Mouse (Mus musculus) gastrocnemius, postnatal 14 days (tissue): ENCODE measurements around the gene Twist2. TPM values are rescaled to one million over a fixed set of nuclear protein-coding genes. Genes with fewer than 3 reads are reported as not detected.

Experiments used
- DNase-seq: peaks from one replicate; pipeline ENCODE4 v3.0.0; 2021; ENCODE audit warnings: mixed read lengths
- intact Hi-C: fragments of 180-260 bp; cut with DNase I; formaldehyde crosslinking; loops from one replicate; pipeline ENCODE4 v1.15.1; 2025; ENCODE audit warnings: low total_unique reads
- total RNA-seq, 2 experiments: library from RNA; stranded (reverse); gene quantifications; 2 replicates each; pipeline ENCODE4 v1.2.3; 2021

Twist2 gene
- total RNA-seq, 2 experiments from 2014 or later: 2.0 to 2.5 TPM

- DNase-seq: no peak
- intact Hi-C loops: no loop called here
Measured at GRCm38 (mm10) chr1:91802406-91803121, 1.3 kb downstream of the Twist2 start.

GRCm38 (mm10) chr1:91803416-91803815 lies 2.2 kb downstream of the Twist2 start:
- no peak for DNase-seq
- intact Hi-C loops: no loop called here

- no peak for DNase-seq
- intact Hi-C loops: no loop called here
Measured at GRCm38 (mm10) chr1:91816067-91816466, 14.8 kb downstream of the Twist2 start.

GRCm38 (mm10) chr1:91816571-91816970 lies 15.3 kb downstream of the Twist2 start:
- intact Hi-C loops: no loop called here
- DNase-seq: peak; percentile 36

- intact Hi-C loops: no loop called here
- DNase-seq: peak; percentile 45
Measured at GRCm38 (mm10) chr1:91819237-91819636, 18.0 kb downstream of the Twist2 start.

- intact Hi-C loops: no loop called here
- no peak for DNase-seq
Measured at GRCm38 (mm10) chr1:91820531-91820930, 19.3 kb downstream of the Twist2 start.

- DNase-seq: no peak
- intact Hi-C loops: no loop called here
Measured at GRCm38 (mm10) chr1:91822316-91822824, 21.1 kb downstream of the Twist2 start.

- intact Hi-C loops: no loop called here
- peak; percentile 23 for DNase-seq
Measured at GRCm38 (mm10) chr1:91823530-91823929, 22.3 kb downstream of the Twist2 start.

GRCm38 (mm10) chr1:91823951-91824350 lies 22.7 kb downstream of the Twist2 start:
- DNase-seq: no peak
- intact Hi-C loops: no loop called here

GRCm38 (mm10) chr1:91825261-91825660 lies 24.0 kb downstream of the Twist2 start:
- intact Hi-C loops: no loop called here
- DNase-seq: no peak

GRCm38 (mm10) chr1:91831978-91832377 lies 30.7 kb downstream of the Twist2 start:
- DNase-seq: no peak

GRCm38 (mm10) chr1:91839557-91839956 lies 38.3 kb downstream of the Twist2 start:
- intact Hi-C loops: no loop called here
- no peak for DNase-seq

More at GRCm38 (mm10) chr1:91831978-91832377, 30.7 kb downstream of the Twist2 start:
- intact Hi-C loops: no loop called here

- intact Hi-C loops: no loop called here
- DNase-seq: no peak
Measured at GRCm38 (mm10) chr1:91839979-91840378, 38.7 kb downstream of the Twist2 start.

GRCm38 (mm10) chr1:91844236-91844635 lies 43.0 kb downstream of the Twist2 start:
- DNase-seq: no peak
- intact Hi-C loops: no loop called here

- DNase-seq: no peak
- intact Hi-C loops: no loop called here
Measured at GRCm38 (mm10) chr1:91844681-91845379, 43.6 kb downstream of the Twist2 start.

- DNase-seq: no peak
- intact Hi-C loops: no loop called here
Measured at GRCm38 (mm10) chr1:91845380-91845957, 44.2 kb downstream of the Twist2 start.

- intact Hi-C loops: no loop called here
- DNase-seq: no peak
Measured at GRCm38 (mm10) chr1:91851300-91851699, 50.0 kb downstream of the Twist2 start.

GRCm38 (mm10) chr1:91856771-91857664 lies 55.8 kb downstream of the Twist2 start:
- intact Hi-C loops: no loop called here
- DNase-seq: no peak

- no peak for DNase-seq
- intact Hi-C loops: no loop called here
Measured at GRCm38 (mm10) chr1:91858101-91858790, 57.0 kb downstream of the Twist2 start.
